Mouse (Mus musculus) liver, embryonic 12.5 days (tissue): ENCODE measurements around the gene Atl2. TPM values are rescaled to one million over a fixed set of nuclear protein-coding genes. Genes with fewer than 3 reads are reported as not detected.

Source experiments
- ATAC-seq: fragments of 200-750 bp; cut with Nextera tagmentation; 2 replicates; pipeline ENCODE4 v1.8.0; 2017; ENCODE audit warnings: moderate number of reproducible peaks, mild to moderate bottlenecking, moderate library complexity
- H3K27ac ChIP-seq: fragments of 300-500 bp; sonication (generic); 2 replicates; pipeline ENCODE4 v1.5.1; 2016; ENCODE audit warnings: mild to moderate bottlenecking
- H3K27me3 ChIP-seq: fragments of 300-500 bp; sonication (generic); replicated peaks from 2 replicates; pipeline ENCODE4 v1.6.1; 2016; ENCODE audit warnings: mild to moderate bottlenecking, moderate library complexity
- H3K36me3 ChIP-seq: fragments of 300-500 bp; sonication (generic); 2 replicates; pipeline ENCODE4 v1.6.1; 2016; ENCODE audit warnings: mild to moderate bottlenecking, moderate library complexity
- H3K4me1 ChIP-seq: fragments of 300-500 bp; sonication (generic); 2 replicates; pipeline ENCODE4 v1.6.1; 2016
- H3K4me2 ChIP-seq: fragments of 300-500 bp; sonication (generic); 2 replicates; pipeline ENCODE4 v1.6.1; 2016; ENCODE audit warnings: mild to moderate bottlenecking, moderate library complexity
- H3K4me3 ChIP-seq: fragments of 300-500 bp; sonication (generic); 2 replicates; pipeline ENCODE4 v1.5.1; 2016; ENCODE audit warnings: mild to moderate bottlenecking, moderate library complexity
- H3K9ac ChIP-seq: fragments of 300-500 bp; sonication (generic); 2 replicates; pipeline ENCODE4 v1.6.1; 2016; ENCODE audit warnings: mild to moderate bottlenecking, moderate library complexity
- H3K9me3 ChIP-seq: fragments of 300-500 bp; sonication (generic); replicated peaks from 2 replicates; pipeline ENCODE4 v1.6.1; 2016; ENCODE audit warnings: mild to moderate bottlenecking, moderate library complexity
- whole genome bisulfite sequencing: fragments of 180-500 bp; shearing (Covaris S2); methylation state at CpG from one replicate; pipeline ENCODE4 v1.1.7; 2016; ENCODE audit not compliant: insufficient replicate concordance; 5-methylcytosine and 5-hydroxymethylcytosine counted together
- polyA plus RNA-seq: library from polyadenylated mRNA; unstranded; fragments of >200 nt; fragmentation: Nextera tagmentation; extraction: Ambion mirVana; gene quantifications from 2 replicates; pipeline ENCODE4 v1.2.1, GENCODE M21; 2016

The Atl2 gene
- polyA plus RNA-seq, 1 experiment from 2014 or later: 42.1 TPM

DNA sequence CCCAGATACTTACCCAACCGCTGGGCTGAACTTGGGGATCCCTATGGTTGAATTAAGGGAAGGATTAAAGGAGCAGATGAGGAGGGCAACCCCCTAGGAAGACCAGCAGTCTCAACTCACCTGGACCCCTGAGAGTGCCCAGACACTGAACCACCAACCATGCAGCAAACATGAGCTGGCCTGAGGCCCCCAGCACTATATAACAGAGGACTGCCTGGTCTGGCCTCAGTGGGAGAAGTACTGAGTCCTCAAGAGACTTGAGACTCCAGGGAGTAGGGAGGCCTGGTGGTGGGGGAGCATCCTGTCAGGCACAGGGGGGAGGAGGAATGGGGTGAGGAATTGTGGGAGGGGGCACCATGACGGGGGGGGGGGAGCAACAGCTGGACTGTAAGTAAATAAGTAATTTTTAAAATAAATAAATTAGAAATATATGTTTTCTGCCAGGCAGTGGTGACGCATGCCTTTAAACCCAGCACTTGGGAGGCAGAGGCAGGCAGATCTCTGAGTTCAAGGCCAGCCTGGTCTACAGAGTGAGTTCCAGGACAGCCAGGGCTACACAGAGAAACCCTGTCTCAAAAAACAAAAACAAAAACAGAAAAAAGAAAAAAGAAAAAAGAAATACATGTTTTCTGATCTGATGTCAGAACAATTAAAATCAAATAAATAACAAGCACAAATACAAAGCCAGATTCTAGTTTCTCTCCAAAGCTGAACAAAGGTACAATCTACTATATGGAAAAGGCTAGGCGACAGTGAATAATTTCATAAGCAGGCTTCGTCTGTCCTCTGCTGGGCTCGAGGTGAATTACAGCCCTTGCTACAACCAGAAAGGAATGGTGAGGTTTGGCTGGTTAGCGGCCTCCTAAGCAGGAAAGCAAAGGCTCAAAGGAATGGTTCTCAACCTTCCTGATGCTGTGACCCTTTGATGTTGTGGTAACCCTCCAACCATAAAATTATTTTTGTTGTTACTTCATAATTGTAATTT is 55.4 kb downstream of the Atl2 start:
- no peaks in the 10 kb centered on the region for H3K27me3 ChIP-seq
- H3K9ac ChIP-seq: no peak overlapping the region
- no peak overlapping the region for H3K4me2 ChIP-seq
- H3K9me3 ChIP-seq: no peaks in the 10 kb centered on the region
- no peak overlapping the region for H3K4me3 ChIP-seq
- no peaks in the 10 kb centered on the region for H3K4me1 ChIP-seq
- no peak for ATAC-seq
- no peak overlapping the region for H3K27ac ChIP-seq
- no peaks in the 10 kb centered on the region for H3K36me3 ChIP-seq
- 39% methylated on average over 7 of the region's 7 CpGs for WGBS

DNA sequence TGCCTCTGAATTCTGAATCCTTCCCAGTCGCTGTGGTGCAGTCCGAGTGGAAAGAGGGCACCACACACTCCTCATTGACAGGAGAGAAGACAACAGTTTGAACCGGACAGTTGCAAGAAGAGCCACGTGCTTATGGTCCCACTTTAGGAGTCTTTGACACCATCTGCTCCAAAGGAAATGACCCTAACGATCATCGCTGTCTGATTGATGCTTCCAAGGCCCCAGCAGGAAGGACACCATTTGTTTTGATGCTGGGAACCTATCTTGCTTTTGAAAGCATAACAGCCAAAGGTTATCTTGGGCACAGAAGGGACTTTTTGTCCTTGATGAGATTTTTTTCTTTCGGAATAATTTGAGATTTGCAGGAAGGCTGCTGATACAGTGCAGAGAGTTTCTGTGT is 58.9 kb downstream of the Atl2 start:
- H3K4me1 ChIP-seq: no peaks in the 10 kb centered on the region
- no peak overlapping the region for H3K4me2 ChIP-seq
- 51% methylated on average over 7 of the region's 7 CpGs for WGBS
- no peaks in the 10 kb centered on the region for H3K36me3 ChIP-seq
- no peaks in the 10 kb centered on the region for H3K9me3 ChIP-seq
- H3K4me3 ChIP-seq: no peak overlapping the region
- no peak for ATAC-seq
- H3K27me3 ChIP-seq: no peaks in the 10 kb centered on the region
- no peak overlapping the region for H3K9ac ChIP-seq
- no peak overlapping the region for H3K27ac ChIP-seq

DNA sequence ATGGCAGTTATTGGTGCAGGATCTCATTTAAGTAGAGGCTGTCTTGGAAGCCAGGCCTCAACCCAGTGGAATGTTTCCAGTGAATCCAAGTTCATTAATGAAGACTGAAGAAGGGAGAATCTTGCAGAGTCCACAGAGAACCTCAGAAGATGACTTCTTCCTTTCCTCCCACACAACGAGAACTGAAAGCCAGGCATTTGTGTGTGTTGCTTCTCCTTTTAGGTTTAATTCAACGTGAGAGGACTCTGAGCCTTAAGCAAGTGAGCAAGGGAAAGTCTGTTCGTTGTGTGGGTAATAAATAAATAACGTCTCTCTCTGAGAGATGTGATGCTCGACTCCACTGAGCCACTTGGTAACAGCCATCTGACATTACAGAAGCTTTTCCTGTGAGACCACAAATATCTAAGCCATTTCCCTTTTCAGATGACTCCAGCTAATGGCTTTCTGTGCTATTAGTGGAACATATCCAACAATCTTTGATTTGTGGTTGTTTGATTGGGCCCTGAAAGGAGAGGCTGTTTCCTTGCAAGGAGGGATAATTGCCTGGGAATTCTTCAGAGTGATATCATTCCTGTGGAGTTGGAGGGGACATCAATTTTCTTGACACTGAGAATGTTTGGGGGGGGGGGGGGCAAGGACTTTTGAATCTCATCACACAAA is 60.1 kb downstream of the Atl2 start:
- no peaks in the 10 kb centered on the region for H3K9me3 ChIP-seq
- no peak overlapping the region for H3K4me2 ChIP-seq
- no peak overlapping the region for H3K4me3 ChIP-seq
- no peak overlapping the region for H3K27ac ChIP-seq
- no peaks in the 10 kb centered on the region for H3K4me1 ChIP-seq
- no peak for ATAC-seq
- H3K36me3 ChIP-seq: no peaks in the 10 kb centered on the region
- no peaks in the 10 kb centered on the region for H3K27me3 ChIP-seq
- WGBS: 32% methylated on average over 5 of the region's 5 CpGs
- no peak overlapping the region for H3K9ac ChIP-seq

DNA sequence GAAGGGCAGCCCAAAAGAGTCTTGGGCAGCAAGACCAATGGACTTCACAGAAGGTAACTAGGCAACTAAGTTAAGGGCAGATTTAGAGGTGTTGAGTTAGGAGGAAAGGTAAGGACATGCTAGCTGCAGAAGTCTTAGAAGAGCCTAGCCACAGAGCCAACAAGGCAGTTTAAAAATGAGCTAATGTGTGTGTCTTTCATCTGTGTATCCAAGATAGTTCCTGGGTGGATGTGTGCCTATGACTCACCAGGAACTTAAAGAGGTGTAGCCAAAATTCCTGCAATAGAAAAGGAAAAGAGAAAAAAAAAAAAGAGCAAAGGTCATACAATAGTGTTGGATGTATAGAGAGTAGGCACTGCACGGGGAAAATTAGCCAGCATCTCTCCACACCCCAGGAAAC is 63.6 kb downstream of the Atl2 start:
- 41% methylated on average over 1 of the region's 1 CpGs for WGBS
- H3K9ac ChIP-seq: no peak overlapping the region
- H3K27me3 ChIP-seq: no peaks in the 10 kb centered on the region
- no peak overlapping the region for H3K4me2 ChIP-seq
- no peaks in the 10 kb centered on the region for H3K9me3 ChIP-seq
- H3K27ac ChIP-seq: no peak overlapping the region
- no peaks in the 10 kb centered on the region for H3K4me1 ChIP-seq
- no peaks in the 10 kb centered on the region for H3K36me3 ChIP-seq
- H3K4me3 ChIP-seq: no peak overlapping the region
- ATAC-seq: no peak

DNA sequence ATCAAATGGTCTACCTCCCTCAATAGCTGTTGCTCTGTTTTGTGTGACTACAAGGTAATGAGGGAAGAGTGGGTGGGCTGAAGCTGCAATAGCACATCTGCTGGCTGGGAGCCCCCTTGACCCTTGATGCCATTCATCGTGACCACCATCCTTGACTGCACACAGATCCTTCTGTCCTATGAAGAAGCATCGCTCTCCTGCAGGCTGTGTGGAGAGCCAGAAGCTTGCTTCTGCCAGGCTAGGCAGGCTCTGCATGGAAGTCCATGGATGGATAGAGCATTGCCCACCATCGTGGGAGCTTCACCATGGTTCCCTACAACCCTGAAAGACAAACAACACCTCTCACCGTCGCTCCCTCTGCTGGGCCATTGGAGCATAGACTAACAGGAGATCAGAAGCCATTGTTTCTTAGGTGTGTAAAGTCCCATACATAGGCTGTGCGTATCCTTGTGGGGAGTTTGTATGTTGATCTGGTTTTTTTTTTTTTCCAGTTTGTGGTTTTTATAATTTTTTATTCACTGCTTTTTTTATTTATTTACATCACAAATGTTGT is 69.4 kb downstream of the Atl2 start:
- Histone ChIP-seq H3K4me3 (no peak overlapping the region), H3K27me3 (no peaks in the 10 kb centered on the region), H3K9ac (no peak overlapping the region), H3K9me3 (no peaks in the 10 kb centered on the region), H3K27ac (no peak overlapping the region), H3K4me1 (no peaks in the 10 kb centered on the region), H3K4me2 (no peak overlapping the region), H3K36me3 (no peaks in the 10 kb centered on the region)
- no peak for ATAC-seq
- 59% methylated on average over 6 of the region's 6 CpGs for WGBS

DNA sequence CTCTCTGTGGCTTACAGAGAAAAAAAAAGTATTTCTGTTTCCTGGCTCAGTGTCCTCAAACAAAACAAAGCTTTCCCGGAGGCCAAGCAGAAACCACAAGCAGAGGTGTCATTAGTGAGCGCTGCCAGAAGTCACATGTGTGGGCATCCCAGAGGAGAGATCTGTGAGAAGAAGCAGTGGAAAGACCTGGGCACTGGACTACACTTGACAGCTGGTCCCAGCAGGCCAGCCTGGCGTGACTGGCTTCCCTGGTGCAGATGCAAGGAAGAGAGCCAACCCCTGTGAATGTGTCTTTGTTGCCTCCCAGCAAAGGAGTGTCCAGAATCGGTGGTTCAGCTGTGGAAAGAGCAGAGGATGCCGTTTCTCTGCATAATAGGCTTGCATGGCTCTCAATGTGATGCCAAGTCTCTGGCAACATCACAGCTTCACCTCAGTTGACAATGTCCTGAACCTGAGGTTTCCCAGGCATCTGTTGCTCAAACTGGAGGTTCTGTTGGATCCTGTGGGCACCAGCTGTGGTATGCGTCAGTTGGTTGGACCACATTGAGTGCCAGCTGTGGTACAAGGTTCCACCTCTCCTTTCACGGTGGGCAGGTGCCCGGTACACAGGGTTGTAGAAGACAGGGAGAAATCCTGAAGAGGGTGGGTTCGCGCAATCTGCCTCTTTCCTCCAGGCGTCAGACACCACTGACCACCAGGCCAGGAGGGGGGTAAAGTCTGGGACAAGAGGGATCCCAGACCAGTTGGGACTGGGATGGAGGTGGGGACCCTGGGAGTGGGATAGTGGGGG is 70.5 kb downstream of the Atl2 start:
- no peak overlapping the region for H3K27ac ChIP-seq
- H3K27me3 ChIP-seq: no peaks in the 10 kb centered on the region
- H3K36me3 ChIP-seq: no peaks in the 10 kb centered on the region
- ATAC-seq: no peak
- H3K4me1 ChIP-seq: no peaks in the 10 kb centered on the region
- H3K4me3 ChIP-seq: no peak overlapping the region
- H3K9me3 ChIP-seq: no peaks in the 10 kb centered on the region
- 57% methylated on average over 11 of the region's 11 CpGs for WGBS
- no peak overlapping the region for H3K4me2 ChIP-seq
- H3K9ac ChIP-seq: no peak overlapping the region

DNA sequence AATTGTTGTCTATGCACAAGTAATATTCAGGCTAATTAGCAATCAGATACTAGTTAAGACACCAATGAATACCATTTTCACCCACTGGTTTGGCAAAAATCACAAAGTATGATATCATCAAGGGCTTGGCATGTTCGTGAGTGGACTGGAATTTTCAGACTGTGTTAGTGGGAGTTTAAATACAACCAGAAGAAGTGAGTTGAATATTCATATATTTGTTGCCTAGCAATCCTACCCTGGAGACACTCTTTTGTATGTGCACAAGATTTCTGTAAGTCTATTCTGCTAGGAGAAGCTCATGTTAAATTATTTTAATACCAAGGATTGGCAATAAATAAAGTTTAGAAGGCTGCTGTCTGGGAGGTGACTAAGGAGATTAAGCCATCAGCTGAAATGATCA is 71.5 kb downstream of the Atl2 start:
- 41% methylated on average over 1 of the region's 1 CpGs for WGBS
- Histone ChIP-seq H3K27ac (no peak overlapping the region), H3K27me3 (no peaks in the 10 kb centered on the region), H3K4me3 (no peak overlapping the region), H3K9ac (no peak overlapping the region), H3K4me1 (no peaks in the 10 kb centered on the region), H3K36me3 (no peaks in the 10 kb centered on the region), H3K4me2 (no peak overlapping the region), H3K9me3 (no peaks in the 10 kb centered on the region)
- ATAC-seq: no peak

DNA sequence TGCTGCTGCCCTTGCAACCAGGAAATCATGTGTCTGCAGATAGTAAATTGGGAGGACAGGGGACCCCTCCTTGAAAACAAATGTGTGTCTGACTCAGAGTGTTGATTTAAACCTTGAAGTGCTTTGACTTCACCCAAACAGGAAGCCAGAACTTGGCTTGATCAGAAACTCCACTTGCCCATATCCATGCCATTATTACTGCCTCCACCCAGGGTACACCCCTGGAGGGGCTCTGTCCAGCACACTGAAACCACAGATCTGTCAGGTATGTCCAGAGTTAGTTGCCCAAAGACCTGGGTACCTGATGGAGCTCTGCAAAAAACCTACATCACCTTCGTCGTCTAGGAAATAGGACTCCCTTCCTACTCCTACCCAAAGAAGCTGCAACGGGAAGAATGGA is 77.0 kb downstream of the Atl2 start:
- Histone ChIP-seq H3K4me1 (no peaks in the 10 kb centered on the region), H3K36me3 (no peaks in the 10 kb centered on the region), H3K9ac (no peak overlapping the region), H3K27me3 (no peaks in the 10 kb centered on the region), H3K4me2 (no peak overlapping the region), H3K27ac (no peak overlapping the region), H3K4me3 (no peak overlapping the region), H3K9me3 (no peaks in the 10 kb centered on the region)
- ATAC-seq: no peak
- 26% methylated on average over 3 of the region's 3 CpGs for WGBS

DNA sequence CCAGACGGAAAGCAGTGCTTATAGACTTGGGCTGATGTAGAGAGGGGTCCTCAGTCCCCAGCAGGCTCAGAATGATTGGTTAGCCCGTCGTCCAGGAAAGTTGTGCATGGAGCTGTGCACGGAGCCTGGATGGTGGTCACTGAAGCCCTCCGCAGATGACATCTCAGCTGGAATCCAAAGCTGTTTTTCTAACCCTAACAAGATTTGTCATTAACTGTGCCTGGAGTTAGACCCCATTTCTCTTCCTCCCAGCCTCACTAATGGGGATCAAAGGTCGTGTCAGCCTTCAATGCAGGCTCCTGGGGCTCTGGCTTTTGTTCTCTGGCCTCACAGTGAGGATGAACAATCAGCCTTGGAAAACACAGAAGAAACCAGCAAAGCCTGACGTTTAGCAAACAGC is 77.9 kb downstream of the Atl2 start:
- Histone ChIP-seq H3K9me3 (no peaks in the 10 kb centered on the region), H3K4me2 (no peak overlapping the region), H3K27me3 (no peaks in the 10 kb centered on the region), H3K36me3 (no peaks in the 10 kb centered on the region), H3K4me1 (no peaks in the 10 kb centered on the region), H3K27ac (no peak overlapping the region), H3K4me3 (no peak overlapping the region), H3K9ac (no peak overlapping the region)
- WGBS: 35% methylated on average over 7 of the region's 7 CpGs
- ATAC-seq: no peak

DNA sequence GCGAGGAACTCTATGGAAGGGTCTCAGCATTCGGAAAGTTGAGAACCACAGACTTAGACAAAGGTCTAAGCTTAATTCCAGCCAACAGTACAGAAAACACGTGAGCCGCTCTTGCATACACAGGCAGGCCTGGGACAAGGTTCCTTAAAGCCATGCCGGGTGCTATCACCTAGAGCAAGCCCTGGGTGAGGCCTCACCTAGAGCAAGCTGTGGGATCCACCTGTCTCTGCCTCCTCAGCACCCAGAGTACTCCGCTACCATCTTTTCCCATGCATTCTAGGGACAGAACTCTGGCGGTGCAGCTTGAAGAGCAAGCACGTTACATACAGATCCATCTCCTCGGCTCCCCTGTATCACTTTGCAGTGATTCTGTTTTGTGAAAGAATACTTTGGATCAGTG is 78.4 kb downstream of the Atl2 start:
- H3K9ac ChIP-seq: no peak overlapping the region
- H3K27me3 ChIP-seq: no peaks in the 10 kb centered on the region
- no peaks in the 10 kb centered on the region for H3K9me3 ChIP-seq
- WGBS: 74% methylated on average over 9 of the region's 9 CpGs
- H3K4me3 ChIP-seq: no peak overlapping the region
- H3K4me2 ChIP-seq: no peak overlapping the region
- H3K36me3 ChIP-seq: no peaks in the 10 kb centered on the region
- ATAC-seq: no peak
- no peaks in the 10 kb centered on the region for H3K4me1 ChIP-seq
- no peak overlapping the region for H3K27ac ChIP-seq

DNA sequence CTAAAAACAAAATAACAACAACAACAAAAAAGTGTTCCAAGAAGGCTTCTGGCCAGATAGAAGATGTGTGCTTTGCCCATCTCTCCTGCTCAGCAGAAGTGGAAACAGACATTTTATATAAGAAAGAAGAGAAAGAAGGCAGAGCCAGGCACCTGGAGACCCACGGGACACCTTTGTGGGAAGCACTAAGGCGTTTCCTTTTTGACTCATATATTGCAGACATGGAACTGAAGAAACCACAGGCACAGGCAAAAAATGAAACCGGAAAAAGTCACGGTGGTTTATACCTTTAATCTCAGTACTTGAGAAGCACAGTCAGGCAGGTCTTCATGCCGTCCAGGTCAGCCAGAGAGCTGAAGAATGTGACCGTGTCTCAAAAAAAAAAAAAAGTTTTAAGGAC is 79.0 kb downstream of the Atl2 start:
- ATAC-seq: no peak
- H3K36me3 ChIP-seq: no peaks in the 10 kb centered on the region
- no peak overlapping the region for H3K4me3 ChIP-seq

DNA sequence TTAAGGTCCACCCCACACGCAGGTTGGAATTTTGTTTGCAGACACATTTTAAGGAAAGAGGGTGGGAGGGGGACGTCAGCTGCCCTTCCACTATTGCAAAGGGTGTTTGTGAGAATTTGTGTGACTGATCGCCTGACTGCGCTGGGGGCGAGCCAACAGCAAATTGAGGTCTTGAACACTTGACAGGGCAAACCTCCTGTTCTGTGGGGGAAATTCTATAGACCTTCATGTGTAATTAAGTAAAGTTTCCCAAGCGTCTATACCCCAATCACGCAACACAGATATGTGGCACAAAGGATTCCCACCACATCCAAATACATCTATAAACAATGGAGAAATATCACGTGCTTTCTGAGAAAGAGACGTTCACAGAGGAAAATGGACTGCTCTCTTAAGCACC is 85.5 kb downstream of the Atl2 start:
- 74% methylated on average over 9 of the region's 9 CpGs for WGBS
- ATAC-seq: no peak
- no peak overlapping the region for H3K4me3 ChIP-seq
- no peaks in the 10 kb centered on the region for H3K27me3 ChIP-seq
- H3K9ac ChIP-seq: no peak overlapping the region
- no peaks in the 10 kb centered on the region for H3K9me3 ChIP-seq
- H3K4me1 ChIP-seq: no peaks in the 10 kb centered on the region
- H3K4me2 ChIP-seq: no peak overlapping the region
- H3K36me3 ChIP-seq: no peaks in the 10 kb centered on the region
- no peak overlapping the region for H3K27ac ChIP-seq

More for the DNA sequence above, 79.0 kb downstream of the Atl2 start:
- no peak overlapping the region for H3K9ac ChIP-seq
- no peaks in the 10 kb centered on the region for H3K4me1 ChIP-seq
- H3K27ac ChIP-seq: no peak overlapping the region
- WGBS: 56% methylated on average over 6 of the region's 6 CpGs
- no peak overlapping the region for H3K4me2 ChIP-seq
- no peaks in the 10 kb centered on the region for H3K9me3 ChIP-seq
- H3K27me3 ChIP-seq: no peaks in the 10 kb centered on the region
